12 mouse cellular contexts compared by ENCODE assay signal in the genomic region with DNA sequence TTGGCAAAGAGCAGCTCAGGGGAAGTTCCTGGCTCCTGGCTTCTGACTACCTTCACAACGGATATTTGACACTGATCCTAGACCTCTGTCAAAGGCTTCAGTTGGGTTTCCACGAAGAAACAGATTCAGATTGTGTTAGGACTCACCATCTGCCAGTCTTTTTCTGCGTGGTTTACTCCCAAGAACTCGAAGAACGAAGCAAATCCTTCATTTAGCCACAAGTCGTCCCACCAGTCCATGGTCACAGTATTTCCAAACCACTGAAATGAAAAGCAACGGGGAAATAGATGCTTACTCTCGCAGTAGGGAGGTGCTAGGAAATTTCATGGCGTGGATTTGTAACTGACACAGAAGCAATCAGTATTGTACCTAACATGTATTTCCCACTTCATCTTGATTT. TPM values are rescaled to one million over a fixed set of nuclear protein-coding genes. Genes with fewer than 3 reads are reported as not detected.
DNase-seq lines count a peak whose midpoint lies in the region; ATAC-seq and TF ChIP-seq lines count a peak whose summit lies in the region.
"Had no signal": no experiment of that assay in that cellular context is flagged by ENCODE, and none has a peak within 500 bp of the region (broad histone marks: within the 10 kb centered on the region; RNA-seq: fewer than 3 reads in every experiment).

No protein-coding gene starts in this region.

- intact Hi-C loops in left cerebral cortex, postnatal 25 days (cut with DNase I), result loop anchor here (2.0 to 10.0 kb wide), 4 partner anchors 114 to 756 kb away; partner anchors contain the start of genes Elovl6 and Sec24b

- 69% methylated on average over 9 of the region's 9 CpGs for WGBS in hindbrain, embryonic 16.5 days
- WGBS in hindbrain, embryonic 12.5 days, result 77% methylated on average over 9 of the region's 9 CpGs
- WGBS in neural tube, embryonic 14.5 days, result 76% methylated on average over 9 of the region's 9 CpGs
- WGBS in neural tube, embryonic 15.5 days, result 73% methylated on average over 9 of the region's 9 CpGs

- H3K36me3 ChIP-seq in hindbrain, embryonic 16.5 days (ENCODE audit: control insufficient read depth, insufficient read depth, low read length), result no peaks in the 10 kb centered on the region
- no peaks in the 10 kb centered on the region for H3K36me3 ChIP-seq in hindbrain, embryonic 12.5 days
- H3K36me3 ChIP-seq in neural tube, embryonic 14.5 days (ENCODE audit: control insufficient read depth, insufficient read depth, low read length), result no peaks in the 10 kb centered on the region
- no peaks in the 10 kb centered on the region for H3K36me3 ChIP-seq in neural tube, embryonic 15.5 days
- H3K36me3 ChIP-seq: embryonic facial prominence, embryonic 15.5 days had no signal

- CTCF ChIA-PET in Patski (lab: Charles Lee), result interaction anchor here (0.7 to 5.7 kb wide), 18 partner anchors 9 to 1202 kb away, joined by 3 to 42 read pairs (median 5); no protein-coding TSS in a partner anchor

- peak; percentile 34; the same call in 1 of the 2 replicates for ATAC-seq in hindbrain, embryonic 16.5 days
- ATAC-seq in hindbrain, embryonic 12.5 days (ENCODE audit: low FRiP score), result no peak
- ATAC-seq in neural tube, embryonic 14.5 days (ENCODE audit: low read depth), result no peak
- ATAC-seq in neural tube, embryonic 15.5 days (ENCODE audit: low FRiP score), result no peak
- ATAC-seq in Patski, result no peak

- H3K4me3 ChIP-seq in hindbrain, embryonic 16.5 days (ENCODE audit: low read length), result no peak overlapping the region
- H3K4me3 ChIP-seq in hindbrain, embryonic 12.5 days, result no peak overlapping the region
- no peak overlapping the region for H3K4me3 ChIP-seq in neural tube, embryonic 14.5 days (ENCODE audit: low read depth, low read length)
- no peak overlapping the region for H3K4me3 ChIP-seq in neural tube, embryonic 15.5 days (replicated peaks)
- H3K4me3 ChIP-seq: embryonic facial prominence, embryonic 15.5 days had no signal

- peak; percentile 65 for TF ChIP-seq CTCF in Patski (IDR thresholded peaks at IDR 0.05)

- POLR2A ChIA-PET in Patski (lab: Charles Lee), result no interaction called here

- H3K4me2 ChIP-seq in hindbrain, embryonic 16.5 days (ENCODE audit: low read length), result no peak overlapping the region
- H3K4me2 ChIP-seq in hindbrain, embryonic 12.5 days (replicated peaks), result no peak overlapping the region
- no peak overlapping the region for H3K4me2 ChIP-seq in neural tube, embryonic 14.5 days (ENCODE audit: low read depth, low read length)
- H3K4me2 ChIP-seq in neural tube, embryonic 15.5 days, result no peak overlapping the region
- H3K4me2 ChIP-seq: embryonic facial prominence, embryonic 15.5 days had no signal

- H3K27me3 ChIP-seq in hindbrain, embryonic 16.5 days (replicated peaks; ENCODE audit: control insufficient read depth, insufficient read depth, low read length), result no peaks in the 10 kb centered on the region
- no peaks in the 10 kb centered on the region for H3K27me3 ChIP-seq in hindbrain, embryonic 12.5 days
- H3K27me3 ChIP-seq in neural tube, embryonic 14.5 days (ENCODE audit: control insufficient read depth, insufficient read depth, low read length), result no peaks in the 10 kb centered on the region
- H3K27me3 ChIP-seq in neural tube, embryonic 15.5 days (replicated peaks), result no peaks in the 10 kb centered on the region
- no peaks in the 10 kb centered on the region for H3K27me3 ChIP-seq in Patski
- H3K27me3 ChIP-seq: embryonic facial prominence, embryonic 15.5 days had no signal

- no peaks in the 10 kb centered on the region for H3K9me3 ChIP-seq in hindbrain, embryonic 16.5 days (ENCODE audit: control insufficient read depth, low read length)
- H3K9me3 ChIP-seq in hindbrain, embryonic 12.5 days (replicated peaks), result no peaks in the 10 kb centered on the region
- no peaks in the 10 kb centered on the region for H3K9me3 ChIP-seq in neural tube, embryonic 14.5 days (ENCODE audit: control insufficient read depth, low read length)
- H3K9me3 ChIP-seq in neural tube, embryonic 15.5 days (replicated peaks), result no peaks in the 10 kb centered on the region
- H3K9me3 ChIP-seq: embryonic facial prominence, embryonic 15.5 days had no signal

- no peaks in the 10 kb centered on the region; the same call in 1 of the 2 replicates for H3K4me1 ChIP-seq in hindbrain, embryonic 16.5 days (ENCODE audit: control insufficient read depth, insufficient read depth, low read depth, low read length)
- H3K4me1 ChIP-seq in hindbrain, embryonic 12.5 days, result peaks cover 4% of the 10 kb centered on the region; the same call in 1 of the 2 replicates
- no peaks in the 10 kb centered on the region for H3K4me1 ChIP-seq in neural tube, embryonic 14.5 days (ENCODE audit: control insufficient read depth, insufficient read depth, low read length)
- H3K4me1 ChIP-seq in neural tube, embryonic 15.5 days, result no peaks in the 10 kb centered on the region

- H3K27ac ChIP-seq in hindbrain, embryonic 16.5 days (ENCODE audit: low read depth, low read length), result no peak overlapping the region
- no peak overlapping the region for H3K27ac ChIP-seq in hindbrain, embryonic 12.5 days
- H3K27ac ChIP-seq in neural tube, embryonic 14.5 days (ENCODE audit: low read depth, low read length), result no peak overlapping the region
- no peak overlapping the region for H3K27ac ChIP-seq in neural tube, embryonic 15.5 days (replicated peaks)
- H3K27ac ChIP-seq: embryonic facial prominence, embryonic 15.5 days had no signal

- DNase-seq in Patski (ENCODE audit: low read depth, low spot score), result no peak
- peak; percentile 31 to 60 for DNase-seq in left cerebral cortex, postnatal 25 days (ENCODE audit: low spot score in 2 of 2)
- no peak for DNase-seq in heart, adult 18-20 months
- DNase-seq: lung, adult 18-20 months had no signal

- in situ Hi-C loops in Patski (cut with MboI; ENCODE audit: low pct_unique_long_range_greater_than_20kb), result loop anchor here (5.0 to 10.0 kb wide), 4 partner anchors 113 to 1214 kb away; no protein-coding TSS in a partner anchor

- H3K9ac ChIP-seq in hindbrain, embryonic 16.5 days (ENCODE audit: low read depth, low read length), result no peak overlapping the region
- H3K9ac ChIP-seq in hindbrain, embryonic 12.5 days, result no peak overlapping the region
- 0 out of 2 replicates have a peak overlapping the region, but pooled peaks have one; percentile 11 for H3K9ac ChIP-seq in neural tube, embryonic 14.5 days (replicated peaks; ENCODE audit: low read depth, low read length)
- no peak overlapping the region for H3K9ac ChIP-seq in neural tube, embryonic 15.5 days (replicated peaks)
- H3K9ac ChIP-seq: embryonic facial prominence, embryonic 15.5 days had no signal

RNA-seq across cellular contexts. Expression of gene Enpep, which starts 23.6 kb away (rescaled TPM):
- 2.4 and 3.2 TPM in 2 replicates for polyA plus RNA-seq in hindbrain, embryonic 16.5 days (2015; fragmentation: Nextera tagmentation; extraction: Ambion mirVana)
- 1.6 and 2.2 TPM in 2 replicates for polyA plus RNA-seq in hindbrain, embryonic 12.5 days (2016; fragmentation: Nextera tagmentation; extraction: Ambion mirVana)
- 1.7 and 2.4 TPM in 2 replicates for polyA plus RNA-seq in neural tube, embryonic 14.5 days (2014; fragmentation: Nextera tagmentation; extraction: Ambion mirVana)
- 3.0 and 7.8 TPM in 2 replicates for polyA plus RNA-seq in neural tube, embryonic 15.5 days (2015; fragmentation: Nextera tagmentation; extraction: Ambion mirVana)
- polyA plus RNA-seq in Patski (2021), result 11.8 TPM
- total RNA-seq in left cerebral cortex, postnatal 25 days (2021), result 1 to 10 TPM; 1.3 to 1.7 TPM
- total RNA-seq in heart, adult 18-20 months (2021), result 1 to 10 TPM; 5.5 to 6.5 TPM
- total RNA-seq: megakaryocyte progenitor cell, adult 5-6 weeks; neutrophil, adult 5-6 weeks had no signal
- polyA plus RNA-seq: activated CD4-positive, CD25-positive, alpha-beta regulatory T cell, adult 4 months had no signal

Comparison
In these comparisons a context has a peak if more than half of its experiments do, and no peak if none do; other contexts are left out.
1. DNase-seq: peak in left cerebral cortex, postnatal 25 days (2 of 2); none in Patski (single experiment) and heart, adult 18-20 months (0 of 2).